Mouse (Mus musculus) adrenal gland, postnatal 25 days (tissue): ENCODE measurements around the gene Fbp2. TPM values are rescaled to one million over a fixed set of nuclear protein-coding genes. Genes with fewer than 3 reads are reported as not detected.

Source experiments
- DNase-seq: peaks from one replicate; pipeline ENCODE4 v3.0.0; 2021; ENCODE audit warnings: mixed read lengths
- long read RNA-seq: library from polyadenylated mRNA; stranded (forward); transcript quantifications from one replicate; pipeline ENCODE4 v2.0.0, GENCODE M21; 2021
- total RNA-seq: library from RNA; stranded (reverse); gene quantifications from 2 replicates; pipeline ENCODE4 v1.2.3, GENCODE M21; 2021

The Fbp2 gene
- total RNA-seq = 2.9 and 3.2 TPM in 2 replicates
- long read RNA-seq, partial matches to known transcripts = 0 of 4 reads
- long read RNA-seq, other reads (novel, unspliced or antisense) = 0 of 4 reads

DNA sequence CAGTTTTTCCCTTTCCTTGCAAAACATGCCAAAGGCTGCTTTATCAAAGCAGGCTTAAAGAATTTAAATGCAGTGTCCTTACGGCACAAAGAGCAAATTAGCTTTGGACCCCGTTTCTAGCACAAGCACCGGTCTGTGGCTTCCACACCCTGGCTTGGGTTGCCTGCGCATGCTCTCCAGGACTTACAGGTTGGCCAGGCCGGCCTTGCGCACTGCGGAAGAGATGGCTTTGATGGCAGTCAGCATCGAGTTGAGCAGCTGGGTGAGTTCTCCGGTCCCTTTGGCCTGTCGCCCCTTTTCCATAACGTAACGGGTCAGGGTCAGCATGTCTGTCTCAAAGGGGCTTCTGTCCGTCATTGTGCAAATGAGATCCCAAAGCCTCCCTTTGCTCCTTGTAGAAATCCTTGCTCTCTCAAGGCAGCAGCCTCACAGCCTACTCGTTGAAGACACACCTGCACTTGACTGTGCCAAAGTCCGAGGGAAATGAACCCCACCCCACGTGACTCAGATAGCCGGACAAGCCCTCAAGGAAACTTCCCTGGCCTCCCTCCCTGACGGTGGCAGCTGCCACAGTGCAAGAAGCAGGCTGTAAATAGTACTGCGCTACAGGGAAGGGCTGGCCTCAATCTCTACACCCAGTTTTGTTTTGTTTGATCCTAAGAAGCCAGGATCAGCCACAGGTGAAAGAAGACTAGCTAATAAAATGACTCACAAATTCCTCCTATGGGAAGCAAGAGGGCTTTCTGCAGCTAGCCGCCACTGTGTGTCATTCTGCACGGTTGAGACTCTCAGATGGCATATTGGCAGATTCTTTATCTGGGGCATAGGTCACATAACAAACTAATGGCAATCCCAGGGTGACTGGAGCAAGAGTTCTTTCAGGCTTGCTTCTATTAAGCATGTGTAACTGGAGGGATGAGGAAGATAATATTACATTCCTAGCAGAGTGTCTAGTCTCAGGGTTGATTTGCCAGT, at the start of gene Fbp2:
Gene Fbp2 (minus strand): TSS at position 482 of the 975 bp plus-strand sequence.
- DNase-seq = no peak

DNA sequence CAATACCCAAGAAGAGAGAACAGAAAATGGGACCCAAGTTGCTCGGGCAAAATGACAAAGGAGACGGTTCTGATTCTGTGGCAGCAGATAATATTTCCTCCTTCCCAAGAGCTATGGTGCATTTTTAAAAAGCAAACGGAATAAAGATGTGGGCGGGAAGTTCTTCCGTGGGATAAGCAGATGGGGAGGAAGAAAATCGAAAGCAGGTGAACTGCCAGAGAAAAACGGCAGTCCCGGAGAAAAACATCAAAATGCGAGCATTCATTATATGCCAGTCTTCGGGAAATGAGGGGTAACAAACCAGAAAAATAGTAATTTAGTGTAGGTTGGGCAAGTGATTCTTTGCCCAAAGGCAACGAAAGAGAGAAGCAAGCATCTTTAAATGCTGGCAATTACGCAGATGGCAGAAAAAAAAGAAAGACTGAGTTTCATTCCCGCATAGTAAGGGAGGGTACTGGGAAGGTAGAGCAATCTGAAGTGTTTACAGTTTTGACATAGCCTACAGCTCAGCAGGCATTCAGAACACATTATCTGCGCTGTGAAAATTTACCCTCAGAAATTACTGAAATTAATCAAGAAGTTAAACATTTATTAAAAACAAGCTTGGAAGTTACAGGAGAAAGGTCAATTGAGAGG, 49.4 kb upstream of the Fbp2 start:
- no peak for DNase-seq

GRCm38 (mm10) chr13:62901139-62901538, 42.9 kb upstream of the Fbp2 start:
- DNase-seq = no peak

GRCm38 (mm10) chr13:62897927-62898646, 39.9 kb upstream of the Fbp2 start:
- DNase-seq = no peak

DNA sequence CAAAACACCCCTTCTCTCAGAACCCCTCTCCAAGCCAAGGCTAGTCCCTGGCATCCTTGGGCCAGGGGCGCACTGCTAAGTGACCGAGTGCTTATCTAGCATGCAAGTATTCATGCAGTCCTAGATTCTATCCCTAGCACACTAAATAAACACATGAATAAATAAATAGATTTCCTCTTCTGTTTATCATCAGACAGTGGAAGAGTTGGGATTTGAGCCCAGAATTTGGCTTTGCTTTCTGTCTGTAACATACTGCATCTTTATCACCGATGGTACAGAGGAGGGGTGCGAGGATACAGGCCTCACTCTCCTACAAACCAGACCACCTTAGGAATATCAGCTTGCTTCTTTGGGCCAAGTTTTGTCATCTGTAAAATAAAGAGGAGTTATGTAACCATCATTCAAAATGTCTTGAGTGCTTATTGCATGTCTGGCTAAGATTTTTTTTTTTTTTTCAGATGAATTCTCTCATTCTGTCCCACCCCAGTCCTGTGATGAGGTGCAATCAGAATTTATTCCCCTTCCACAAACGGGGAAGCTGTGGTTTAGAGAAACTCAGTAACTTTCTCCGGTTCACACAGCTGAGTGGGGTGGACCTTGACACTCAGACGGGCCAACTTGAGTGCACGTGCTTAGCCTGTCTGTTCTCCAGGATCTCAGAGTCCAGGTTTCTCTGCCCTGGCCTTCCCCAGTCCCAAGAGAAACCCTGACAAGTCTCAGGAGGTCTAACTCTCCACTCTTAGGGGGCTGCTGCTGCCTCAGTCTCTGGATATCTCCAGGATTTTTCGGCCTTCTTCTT, 35.0 kb upstream of the Fbp2 start:
- DNase-seq = no peak

DNA sequence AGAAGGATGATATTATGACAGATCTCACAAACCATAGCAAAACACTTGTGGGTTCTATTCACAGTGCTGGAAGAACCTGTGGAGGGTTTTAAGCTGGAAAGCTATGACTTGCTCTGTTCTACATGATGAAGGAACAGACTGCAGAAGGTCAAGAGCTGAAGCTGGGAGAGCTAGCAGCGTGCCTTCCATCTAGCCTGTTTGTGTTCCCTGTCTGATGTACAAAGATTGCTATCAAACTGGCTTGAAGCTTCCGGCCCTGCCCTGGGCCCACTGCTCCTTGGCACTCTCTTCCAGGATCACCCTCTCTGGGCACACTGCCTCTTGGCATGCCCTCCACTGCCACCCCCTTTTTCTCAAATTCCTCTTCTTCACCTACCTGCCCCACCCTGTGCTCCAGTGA, 31.1 kb upstream of the Fbp2 start:
- no peak for DNase-seq

GRCm38 (mm10) chr13:62887712-62888441, 29.7 kb upstream of the Fbp2 start, which contains the start of gene Fbp1:
TSS of gene Fbp1 (minus strand) at chr13:62888282.
- no peak for DNase-seq

DNA sequence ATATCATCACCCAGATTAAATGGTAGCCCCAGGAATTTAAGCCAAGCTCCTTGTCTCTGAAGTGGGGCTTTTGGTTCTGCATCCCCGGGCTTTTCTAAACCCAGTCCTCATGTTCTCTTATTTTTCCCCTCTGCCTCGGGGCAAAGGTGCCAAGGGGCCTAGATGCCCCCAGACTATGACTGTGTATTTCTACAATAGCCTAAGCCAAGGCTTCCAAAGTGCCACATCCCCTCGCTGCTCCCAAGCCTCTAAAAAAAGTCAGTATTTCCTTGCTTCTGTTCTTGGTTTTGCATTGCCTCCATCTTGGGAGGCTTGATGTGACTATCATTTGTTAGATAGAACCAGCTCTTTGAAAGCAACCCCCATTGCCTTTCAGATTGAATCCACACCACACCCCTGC, 26.3 kb upstream of the Fbp2 start:
- no peak for DNase-seq

DNA sequence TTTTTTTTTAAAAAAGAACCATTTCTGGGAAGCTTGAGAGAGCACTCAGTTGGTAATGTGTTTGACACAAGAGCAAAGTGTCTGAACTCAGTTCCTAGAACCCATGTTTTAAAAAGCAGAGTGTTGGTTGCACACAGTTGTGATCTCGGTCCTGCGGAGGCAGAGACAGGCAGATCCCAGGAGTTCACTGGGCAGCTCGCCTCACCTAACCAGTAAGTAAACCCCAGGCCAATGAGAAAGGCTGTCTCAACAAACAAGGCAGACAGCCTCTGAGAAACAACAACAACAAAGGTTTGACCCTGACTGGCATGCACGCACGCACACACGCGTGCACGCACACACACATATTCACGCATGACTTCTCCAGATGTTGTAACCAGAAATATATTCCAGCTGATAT, 25.7 kb upstream of the Fbp2 start:
- DNase-seq = no peak

- DNase-seq = no peak
These were observed 25.2 kb upstream of the Fbp2 start for GRCm38 (mm10) chr13:62883436-62883835.

GRCm38 (mm10) chr13:62882856-62883255, 24.6 kb upstream of the Fbp2 start:
- DNase-seq = no peak

DNA sequence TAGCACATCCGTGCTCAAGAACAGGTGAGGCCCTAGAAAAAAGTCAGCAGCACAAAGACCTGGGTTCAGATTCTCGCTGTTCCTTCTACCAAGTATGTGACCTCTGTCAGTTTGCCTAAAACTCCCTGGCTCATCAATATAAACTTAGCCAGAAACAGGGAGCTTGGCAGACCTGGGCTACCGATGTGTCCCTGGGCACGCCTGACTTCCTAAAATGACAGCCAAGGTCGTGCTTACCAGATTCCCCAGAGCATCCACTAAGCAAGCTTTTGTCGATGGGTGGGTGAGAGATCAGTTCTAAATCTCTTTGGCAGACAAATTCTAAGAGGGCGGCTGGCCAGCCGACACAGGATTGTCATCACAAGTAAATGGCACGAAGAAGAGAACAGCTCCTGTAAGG, 23.1 kb upstream of the Fbp2 start:
- DNase-seq = no peak

GRCm38 (mm10) chr13:62879831-62880615, 21.8 kb upstream of the Fbp2 start:
- no peak for DNase-seq

DNA sequence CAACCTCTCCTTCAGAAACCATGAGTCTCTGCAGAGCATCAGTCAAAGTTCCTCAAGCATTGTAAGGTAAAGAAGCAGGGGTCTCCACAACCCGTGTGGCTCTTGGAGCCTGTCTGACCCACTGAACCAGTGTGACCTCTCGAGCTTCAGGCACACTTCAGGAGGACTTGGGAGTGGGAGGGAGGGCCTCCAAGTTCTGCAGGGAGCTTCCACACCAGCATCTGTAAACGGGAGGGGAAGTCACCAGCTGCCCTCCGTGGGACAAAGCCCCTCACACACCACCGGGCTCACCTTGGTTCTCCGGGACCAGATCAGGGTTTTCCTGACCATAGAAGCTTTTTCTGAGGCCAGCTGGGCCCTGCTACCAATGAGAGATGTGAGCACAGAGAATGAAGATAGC, 21.2 kb upstream of the Fbp2 start:
- DNase-seq = no peak

GRCm38 (mm10) chr13:62877247-62877646, 19.0 kb upstream of the Fbp2 start:
- no peak for DNase-seq

- no peak for DNase-seq
These were observed 17.9 kb upstream of the Fbp2 start for GRCm38 (mm10) chr13:62876111-62876510.

DNA sequence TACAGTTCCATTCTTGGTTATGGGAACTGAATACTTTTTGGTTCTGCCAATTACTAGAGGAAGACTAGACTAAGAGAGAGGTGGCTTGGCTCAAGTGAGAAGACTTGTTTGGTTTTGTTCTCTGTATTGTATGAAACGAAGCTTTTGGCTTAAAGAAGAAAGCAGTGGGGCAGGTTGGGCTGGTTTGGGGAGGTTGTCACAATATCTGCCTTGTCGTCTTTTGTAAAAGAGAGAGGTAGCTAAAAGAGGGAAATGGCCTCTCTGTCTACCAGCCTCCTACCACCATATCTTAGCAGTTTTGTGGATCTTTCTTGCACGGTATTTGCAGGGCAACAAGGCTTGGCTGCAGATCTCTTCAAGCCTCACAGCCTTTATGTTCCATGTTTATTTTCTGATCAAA, 14.0 kb upstream of the Fbp2 start:
- no peak for DNase-seq

DNA sequence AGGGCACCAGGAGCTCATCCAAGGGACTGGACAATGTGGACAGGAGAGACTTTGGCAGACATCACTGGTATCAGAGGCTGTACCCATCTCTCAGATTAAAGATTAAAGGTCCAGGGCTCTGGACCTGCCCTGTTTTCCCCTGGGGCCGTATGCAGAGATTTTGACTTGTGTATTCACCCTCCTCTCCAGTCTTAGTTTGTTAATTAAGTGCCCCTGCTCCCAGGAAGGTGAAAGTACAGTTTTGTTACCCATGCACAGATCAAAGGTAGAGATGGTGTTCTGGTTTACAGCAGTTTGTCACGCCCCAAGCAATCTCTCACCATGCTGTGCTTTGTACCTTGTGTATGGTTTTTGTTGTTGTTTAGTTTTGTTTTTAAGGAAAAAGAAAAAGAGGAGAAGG, 12.4 kb upstream of the Fbp2 start:
- no peak for DNase-seq

DNA sequence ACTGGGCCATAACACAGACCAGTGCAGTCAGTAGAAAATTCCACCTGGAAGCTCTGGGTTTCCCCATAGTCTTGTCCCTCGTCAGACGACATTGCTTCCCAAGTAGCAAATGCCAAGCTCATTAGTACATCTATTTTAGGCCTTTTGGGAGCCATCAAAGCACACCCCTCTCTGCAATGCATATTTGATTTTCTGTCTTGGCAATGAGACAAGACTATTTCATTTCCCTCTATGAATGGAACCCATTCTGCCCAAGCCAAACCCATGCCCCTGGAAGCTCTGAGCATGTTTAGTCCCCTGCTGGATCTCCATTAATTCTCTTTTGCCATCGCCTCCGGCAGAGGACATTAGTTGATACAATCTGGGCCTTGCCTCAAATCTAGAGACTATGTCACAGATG, 8.6 kb upstream of the Fbp2 start:
- no peak for DNase-seq

- no peak for DNase-seq
These were observed 7.6 kb upstream of the Fbp2 start for GRCm38 (mm10) chr13:62865651-62866315.
